Mouse (Mus musculus) liver, postnatal 0 days (tissue): ENCODE measurements around the gene Draxin.

Experiments
- CTCF ChIP-seq: sonication (generic); IDR thresholded peaks from 2 replicates; pipeline ENCODE4 v1.5.1; 2016; ENCODE audit warnings: antibody characterized with exemption, low read depth
- EP300 ChIP-seq: IDR thresholded peaks from 2 replicates; pipeline ENCODE4 v1.6.1; 2016; ENCODE audit warnings: antibody characterized with exemption, low read depth, mild to moderate bottlenecking

DNA sequence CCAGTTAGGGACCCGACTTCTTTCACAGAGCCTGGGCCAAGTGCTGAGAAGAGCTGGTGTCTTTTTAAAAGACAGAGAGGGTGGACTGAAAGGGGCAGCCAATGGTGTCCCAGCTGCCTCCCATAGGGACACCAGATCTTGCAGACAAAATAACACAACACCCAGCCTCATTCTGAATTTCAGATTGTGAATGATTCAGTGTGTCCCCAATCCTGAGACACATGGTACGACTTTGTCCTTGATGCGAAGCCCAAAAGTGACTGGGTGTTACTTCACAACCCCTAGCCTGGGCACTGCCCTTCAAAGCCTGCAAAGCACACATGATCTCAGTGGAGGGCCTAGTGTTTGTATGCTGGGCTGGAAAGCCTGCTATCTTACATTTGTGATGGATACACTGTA, 44.6 kb downstream of the Draxin start:
- TF ChIP-seq CTCF (no peak), EP300 (no peak)
